Mouse (Mus musculus) lung, postnatal 4 days (tissue): ENCODE measurements around the gene Scn4a.

Experiments used
- DNase-seq, 2 experiments: peaks; one replicate each; pipeline ENCODE4 v3.0.0; 2021

Gene Scn4a

GRCm38 (mm10) chr11:106313533-106313932 is 39.6 kb downstream of the Scn4a start:
- DNase-seq, result peak; percentile 46 to 56

- DNase-seq, result peak in 1 of 2 experiments; percentile 38
These were observed 43.0 kb downstream of the Scn4a start for GRCm38 (mm10) chr11:106310123-106310522.

GRCm38 (mm10) chr11:106308162-106308561 is 44.9 kb downstream of the Scn4a start:
- DNase-seq, result peak in 1 of 2 experiments; percentile 61

GRCm38 (mm10) chr11:106307432-106307831 is 45.7 kb downstream of the Scn4a start:
- no peak for DNase-seq

- peak in 1 of 2 experiments; percentile 16 for DNase-seq
These were observed 46.3 kb downstream of the Scn4a start for GRCm38 (mm10) chr11:106306758-106307157.

GRCm38 (mm10) chr11:106306065-106306385 is 47.1 kb downstream of the Scn4a start:
- DNase-seq, result no peak

- DNase-seq, result peak in 1 of 2 experiments; percentile 19
These were observed 47.6 kb downstream of the Scn4a start for GRCm38 (mm10) chr11:106305348-106306064.

- peak; percentile 44 to 76 for DNase-seq
These were observed 50.5 kb downstream of the Scn4a start for GRCm38 (mm10) chr11:106302634-106303033.

GRCm38 (mm10) chr11:106301765-106302164 is 51.3 kb downstream of the Scn4a start, which contains the start of gene Gh:
Gh (minus strand) TSS chr11:106301865.
- no peak for DNase-seq

- peak; percentile 60 to 66 for DNase-seq
These were observed 61.2 kb downstream of the Scn4a start for GRCm38 (mm10) chr11:106291861-106292260.

- DNase-seq, result peak in 1 of 2 experiments; percentile 17
These were observed 62.7 kb downstream of the Scn4a start for GRCm38 (mm10) chr11:106290376-106290775.

GRCm38 (mm10) chr11:106289369-106289768 is 63.7 kb downstream of the Scn4a start:
- peak; percentile 80 to 83 for DNase-seq

GRCm38 (mm10) chr11:106286987-106287386 is 66.1 kb downstream of the Scn4a start:
- DNase-seq, result peak in 1 of 2 experiments; percentile 42

GRCm38 (mm10) chr11:106286206-106286605 is 66.9 kb downstream of the Scn4a start:
- no peak for DNase-seq

GRCm38 (mm10) chr11:106284126-106284525 is 69.0 kb downstream of the Scn4a start:
- no peak for DNase-seq

- DNase-seq, result no peak
These were observed 69.7 kb downstream of the Scn4a start for GRCm38 (mm10) chr11:106283371-106283770.

GRCm38 (mm10) chr11:106282452-106282851 is 70.6 kb downstream of the Scn4a start:
- no peak for DNase-seq

- DNase-seq, result peak; percentile 90 to 96
These were observed 76.6 kb downstream of the Scn4a start, which contains the start of gene Tcam1 for GRCm38 (mm10) chr11:106276454-106276853. Tcam1 (plus strand) TSS chr11:106276672.

GRCm38 (mm10) chr11:106274971-106275411 is 78.1 kb downstream of the Scn4a start:
- DNase-seq, result peak; percentile 72 to 85

GRCm38 (mm10) chr11:106274374-106274773 is 78.7 kb downstream of the Scn4a start:
- DNase-seq, result no peak

GRCm38 (mm10) chr11:106273811-106274210 is 79.3 kb downstream of the Scn4a start:
- no peak for DNase-seq

GRCm38 (mm10) chr11:106273311-106273684 is 79.8 kb downstream of the Scn4a start:
- DNase-seq, result no peak

GRCm38 (mm10) chr11:106272644-106273310 is 80.3 kb downstream of the Scn4a start, which contains the start of gene Smarcd2:
Smarcd2 (minus strand) TSS chr11:106272972.
- DNase-seq, result peak; percentile 100
